Mouse (Mus musculus) midbrain, postnatal 0 days (tissue): ENCODE measurements around the gene Colgalt2. TPM values are rescaled to one million over a fixed set of nuclear protein-coding genes. Genes with fewer than 3 reads are reported as not detected.

Experiments
- ATAC-seq: fragments of 200-750 bp; cut with Nextera tagmentation; 2 replicates; pipeline ENCODE4 v1.8.0; 2017; ENCODE audit warnings: moderate number of reproducible peaks, mild to moderate bottlenecking, moderate TSS enrichment, moderate library complexity; ENCODE audit not compliant: low FRiP score
- DNase-seq: peaks from one replicate; pipeline ENCODE4 v3.0.0-alpha.2; 2015; ENCODE audit warnings: low spot score
- H3K27ac ChIP-seq: fragments of 300-500 bp; sonication (generic); 2 replicates; pipeline ENCODE4 v1.5.1; 2014; ENCODE audit warnings: low read depth, mild to moderate bottlenecking, low read length, mixed read lengths
- H3K27me3 ChIP-seq: fragments of 300-500 bp; sonication (generic); 2 replicates; pipeline ENCODE4 v1.6.1; 2014; ENCODE audit warnings: low read length, control low read depth, mixed read lengths; ENCODE audit not compliant: insufficient read depth
- H3K36me3 ChIP-seq: fragments of 300-500 bp; sonication (generic); 2 replicates; pipeline ENCODE4 v1.6.1; 2014; ENCODE audit warnings: low read length, control low read depth, mixed read lengths; ENCODE audit not compliant: insufficient read depth
- H3K4me1 ChIP-seq: fragments of 300-500 bp; sonication (generic); 2 replicates; pipeline ENCODE4 v1.6.1; 2014; ENCODE audit warnings: mild to moderate bottlenecking, control low read depth, antibody characterized with exemption, low read length, mixed read lengths; ENCODE audit not compliant: insufficient read depth
- H3K4me2 ChIP-seq: fragments of 300-500 bp; sonication (generic); 2 replicates; pipeline ENCODE4 v1.6.1; 2014; ENCODE audit warnings: low read depth, mild to moderate bottlenecking, low read length, mixed read lengths; ENCODE audit not compliant: poor library complexity, severe bottlenecking
- H3K4me3 ChIP-seq: fragments of 300-500 bp; sonication (generic); 2 replicates; pipeline ENCODE4 v1.5.1; 2014; ENCODE audit warnings: low read depth, mild to moderate bottlenecking, low read length, moderate library complexity
- H3K9ac ChIP-seq: fragments of 300-500 bp; sonication (generic); replicated peaks from 2 replicates; pipeline ENCODE4 v1.6.1; 2014; ENCODE audit warnings: mild to moderate bottlenecking, low read length, moderate library complexity, mixed read lengths; ENCODE audit not compliant: poor library complexity, severe bottlenecking
- H3K9me3 ChIP-seq: fragments of 300-500 bp; sonication (generic); 2 replicates; pipeline ENCODE4 v1.6.1; 2016; ENCODE audit warnings: low read length, control low read depth
- CTCF ChIP-seq: IDR thresholded peaks from 2 replicates; pipeline ENCODE4 v1.5.1; 2016; ENCODE audit warnings: antibody characterized with exemption, mild to moderate bottlenecking
- WGBS: fragments of 180-500 bp; shearing (Covaris S2); extraction: QIAGEN DNeasy Blood & Tissue Kit; methylation state at CpG from one replicate; pipeline ENCODE4 v1.1.7; 2014; 5-methylcytosine and 5-hydroxymethylcytosine counted together
- polyA plus RNA-seq: library from polyadenylated mRNA; unstranded; fragments of >200 nt; fragmentation: Nextera tagmentation; extraction: Ambion mirVana; gene quantifications from 2 replicates; pipeline ENCODE4 v1.2.1, GENCODE M21; 2015
- total RNA-seq: library from RNA; depleted of rRNA; stranded (reverse); fragments of >200 nt; gene quantifications from 2 replicates; pipeline ENCODE4 v1.2.3, GENCODE M21; 2014

Gene Colgalt2
- total and polyA plus RNA-seq, 2 experiments from 2014 or later, result 5.3 to 14.2 TPM

DNA sequence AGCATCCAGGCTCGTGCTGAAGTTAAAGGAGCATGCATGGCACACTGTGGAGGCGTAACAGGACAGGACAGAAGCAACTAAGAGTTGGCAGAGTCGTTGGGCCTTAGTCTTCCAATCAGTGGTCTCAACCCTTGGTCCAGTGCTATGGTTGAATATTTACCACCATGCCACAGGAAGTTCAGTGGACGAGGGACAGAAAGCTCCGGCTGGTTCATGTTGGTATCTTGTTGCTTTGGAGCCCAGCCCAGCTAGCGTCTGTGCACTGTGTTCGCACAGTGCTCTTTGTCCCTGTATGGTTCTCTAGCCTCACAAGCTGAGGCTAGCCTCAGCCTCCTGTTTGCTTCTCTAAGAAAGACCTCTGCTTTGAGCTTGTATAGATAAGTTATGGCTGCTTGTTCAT, 134.9 kb downstream of the Colgalt2 start:
- Histone ChIP-seq H3K36me3 (peaks cover 23% of the 10 kb centered on the region; the same call in 1 of the 2 replicates), H3K9me3 (no peaks in the 10 kb centered on the region), H3K4me3 (no peak overlapping the region), H3K9ac (no peak overlapping the region), H3K27me3 (no peaks in the 10 kb centered on the region), H3K4me1 (no peaks in the 10 kb centered on the region), H3K27ac (no peak overlapping the region), H3K4me2 (no peak overlapping the region)
- TF ChIP-seq CTCF, result no peak
- WGBS, result 89% methylated on average over 7 of the region's 7 CpGs
- ATAC-seq (no peak), DNase-seq (no peak)

DNA sequence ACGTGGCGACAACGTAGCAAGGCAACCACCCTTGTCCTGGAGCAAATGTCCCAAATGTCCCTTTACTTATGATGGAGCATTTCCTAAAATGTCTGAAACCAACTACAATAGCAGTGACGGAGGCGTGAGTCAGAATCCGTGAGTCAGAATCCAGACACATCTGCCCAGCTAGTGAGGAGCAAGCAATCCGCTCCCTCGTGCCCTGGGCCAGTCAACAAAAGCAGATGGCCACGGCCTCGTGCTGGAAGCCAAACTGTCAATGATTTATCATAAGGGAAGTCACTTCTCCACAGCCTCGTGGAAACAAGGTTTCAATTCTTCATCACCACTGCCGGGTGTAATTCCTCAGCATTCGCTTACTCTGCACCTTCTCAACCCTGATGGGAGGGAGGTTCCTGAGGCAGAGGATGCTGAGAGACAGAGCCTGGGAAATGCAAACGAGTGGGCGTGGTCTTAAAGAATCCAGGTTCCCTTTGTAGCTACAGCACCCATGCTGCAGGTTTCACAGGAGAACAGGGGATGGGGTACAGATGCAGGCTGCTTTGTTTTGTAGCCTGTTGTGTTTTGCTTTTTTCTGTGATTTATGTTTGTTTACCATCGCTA, 136.9 kb downstream of the Colgalt2 start:
- H3K27me3 ChIP-seq, result no peaks in the 10 kb centered on the region
- WGBS, result 63% methylated on average over 16 of the region's 16 CpGs

DNA sequence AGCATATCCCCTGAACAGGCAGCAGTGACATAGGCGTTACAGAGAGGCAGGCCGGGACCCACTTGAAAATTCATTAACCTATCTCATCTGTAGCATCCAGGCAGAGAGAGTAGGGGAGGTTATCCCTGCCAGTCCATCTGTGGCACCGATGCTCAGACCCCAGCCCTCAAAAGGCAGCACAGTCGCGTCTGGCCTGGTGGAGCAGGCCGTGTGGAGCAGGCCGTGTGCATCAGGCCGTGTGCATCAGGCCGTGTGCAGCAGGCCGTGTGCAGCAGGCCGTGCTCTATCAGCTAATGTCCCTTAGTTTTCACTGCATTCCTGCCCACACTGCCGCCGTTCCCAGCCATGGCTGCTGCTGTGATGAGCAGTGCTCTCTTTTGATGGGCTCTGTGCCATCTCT, 137.6 kb downstream of the Colgalt2 start:
- no peak overlapping the region for H3K4me3 ChIP-seq
- WGBS, result 72% methylated on average over 13 of the region's 13 CpGs
- DNase-seq (no peak), ATAC-seq (no peak)
- H3K36me3 ChIP-seq, result peaks cover 11% of the 10 kb centered on the region; the same call in 1 of the 2 replicates
- no peak overlapping the region for H3K9ac ChIP-seq
- no peaks in the 10 kb centered on the region for H3K27me3 ChIP-seq
- no peak overlapping the region for H3K4me2 ChIP-seq
- H3K4me1 ChIP-seq, result no peaks in the 10 kb centered on the region
- no peaks in the 10 kb centered on the region for H3K9me3 ChIP-seq
- no peak overlapping the region for H3K27ac ChIP-seq
- TF ChIP-seq CTCF, result no peak

More for the DNA sequence above, 136.9 kb downstream of the Colgalt2 start:
- no peak for TF ChIP-seq CTCF
- Histone ChIP-seq H3K4me3 (no peak overlapping the region), H3K36me3 (peaks cover 11% of the 10 kb centered on the region; the same call in 1 of the 2 replicates), H3K9me3 (no peaks in the 10 kb centered on the region), H3K9ac (no peak overlapping the region), H3K27ac (no peak overlapping the region), H3K4me2 (no peak overlapping the region), H3K4me1 (no peaks in the 10 kb centered on the region)
- no peak for ATAC-seq
- DNase-seq, result peak; percentile 36

DNA sequence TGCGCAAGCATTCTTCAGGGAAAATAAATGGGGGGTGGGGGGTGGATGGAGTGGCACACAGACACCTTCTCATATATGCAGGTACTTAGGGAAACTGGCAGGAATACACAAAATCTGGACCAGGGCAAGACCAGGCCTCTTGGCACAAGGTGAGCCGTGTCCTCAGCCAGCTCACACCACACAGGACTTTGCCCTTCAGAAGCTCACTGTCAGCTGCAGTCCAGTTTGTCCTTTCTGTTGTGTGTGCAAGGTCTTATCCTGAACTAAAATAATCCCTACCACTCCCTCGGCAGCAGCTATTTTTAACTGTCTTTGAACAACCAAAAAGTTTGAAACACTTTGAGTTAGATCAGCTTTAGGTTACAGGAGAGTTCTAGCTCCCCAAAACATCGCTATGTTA, 139.2 kb downstream of the Colgalt2 start:
- Histone ChIP-seq H3K9me3 (no peaks in the 10 kb centered on the region), H3K4me1 (no peaks in the 10 kb centered on the region), H3K4me2 (no peak overlapping the region), H3K4me3 (no peak overlapping the region), H3K9ac (no peak overlapping the region), H3K27me3 (no peaks in the 10 kb centered on the region), H3K36me3 (peaks cover 17% of the 10 kb centered on the region; the same call in 1 of the 2 replicates), H3K27ac (no peak overlapping the region)
- ATAC-seq, result no peak
- TF ChIP-seq CTCF, result no peak
- WGBS, result 85% methylated on average over 4 of the region's 4 CpGs
- no peak for DNase-seq

DNA sequence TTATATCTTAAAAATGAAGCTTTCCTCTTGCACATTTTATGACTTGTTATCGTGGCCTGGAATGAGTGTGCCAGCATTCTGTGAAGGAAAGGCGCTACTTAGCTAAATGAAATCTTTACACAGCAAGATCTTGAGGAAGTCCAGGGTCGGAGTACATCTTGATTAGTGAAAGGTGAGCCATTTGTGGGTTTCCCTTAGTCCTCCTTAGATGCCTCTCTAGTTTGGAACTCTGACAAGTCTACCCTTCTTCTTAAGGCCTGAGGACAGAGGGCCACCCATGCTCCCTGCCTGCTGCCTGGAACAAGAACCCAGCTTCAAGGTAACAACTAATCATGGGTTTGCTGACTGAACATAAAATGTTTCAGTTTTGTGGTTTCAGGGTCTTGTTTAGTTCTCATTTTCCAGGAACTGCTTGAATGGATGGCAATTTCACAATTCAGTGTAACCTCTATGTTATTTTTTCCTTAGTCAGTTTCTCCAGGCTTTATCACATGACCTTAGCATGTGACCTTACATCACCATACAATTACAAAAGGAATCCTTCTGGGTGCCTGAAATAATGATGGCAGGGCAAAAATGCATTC, 140.8 kb downstream of the Colgalt2 start:
- Histone ChIP-seq H3K9me3 (no peaks in the 10 kb centered on the region), H3K27ac (no peak overlapping the region), H3K4me2 (no peak overlapping the region), H3K4me3 (no peak overlapping the region), H3K36me3 (peaks cover 21% of the 10 kb centered on the region; the same call in 1 of the 2 replicates), H3K9ac (no peak overlapping the region), H3K4me1 (no peaks in the 10 kb centered on the region), H3K27me3 (no peaks in the 10 kb centered on the region)
- no peak for DNase-seq
- no peak for ATAC-seq
- WGBS, result 90% methylated on average over 3 of the region's 3 CpGs
- TF ChIP-seq CTCF, result no peak

DNA sequence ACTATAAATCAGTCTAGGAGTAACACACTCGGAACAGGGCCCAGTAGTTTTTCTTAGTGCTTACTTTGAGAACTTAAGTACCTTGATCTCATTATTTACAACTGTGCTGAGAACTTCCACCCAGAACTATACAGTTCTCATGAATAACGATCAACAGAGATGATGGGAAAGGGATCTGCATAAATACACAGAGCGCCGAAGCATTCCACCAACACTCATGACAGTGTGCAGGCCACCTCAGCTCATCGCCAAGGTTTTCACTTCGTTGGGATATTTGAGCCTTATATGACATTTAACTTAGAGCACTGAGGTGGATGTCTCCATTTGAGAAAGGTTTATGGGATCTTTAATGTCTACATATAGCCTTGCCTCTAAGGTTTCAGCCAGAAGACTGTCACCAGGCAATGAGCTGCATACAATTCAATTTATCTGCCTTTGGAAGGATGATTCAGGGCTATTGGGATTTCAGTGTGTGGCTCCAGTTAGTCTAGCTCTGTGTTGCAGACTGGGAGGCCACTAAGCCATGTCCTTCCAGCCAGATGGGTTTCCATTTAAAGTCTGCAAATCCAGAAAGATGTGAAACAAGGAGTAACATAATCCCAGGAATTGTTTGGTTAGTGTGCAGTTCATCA, 143.2 kb downstream of the Colgalt2 start:
- no peak overlapping the region for H3K4me2 ChIP-seq
- ATAC-seq (no peak), DNase-seq (no peak)
- peaks cover 14% of the 10 kb centered on the region; the same call in 1 of the 2 replicates for H3K36me3 ChIP-seq
- H3K4me3 ChIP-seq, result no peak overlapping the region
- H3K4me1 ChIP-seq, result no peaks in the 10 kb centered on the region
- no peak overlapping the region for H3K27ac ChIP-seq
- TF ChIP-seq CTCF, result no peak
- no peaks in the 10 kb centered on the region for H3K27me3 ChIP-seq
- no peak overlapping the region for H3K9ac ChIP-seq
- 94% methylated on average over 6 of the region's 6 CpGs for whole genome bisulfite sequencing
- no peaks in the 10 kb centered on the region for H3K9me3 ChIP-seq
